Mouse (Mus musculus) ES-Bruce4 (cell line): Measurements from ENCODE around the gene Arhgap35.

Experiments
- CTCF ChIP-seq: IDR thresholded peaks from one replicate; pipeline ENCODE4 v1.8.1; 2011; ENCODE audit warnings: low read depth, low read length
- EP300 ChIP-seq: IDR thresholded peaks from 2 replicates; pipeline ENCODE4 v1.6.1; 2011; ENCODE audit warnings: low read depth, low read length; ENCODE audit not compliant: insufficient read depth

- TF ChIP-seq CTCF (no peak), EP300 (no peak)
Measured at GRCm38 (mm10) chr7:16582299-16582698, 32.5 kb downstream of the Arhgap35 start.
